Mouse (Mus musculus): ENCODE data around the gene Setd2. TPM values are rescaled to one million over a fixed set of nuclear protein-coding genes. Genes with fewer than 3 reads are reported as not detected.

The Setd2 gene
- total and polyA plus RNA-seq, 3 experiments: 28.2 to 105 (median 59.2) TPM

DNA sequence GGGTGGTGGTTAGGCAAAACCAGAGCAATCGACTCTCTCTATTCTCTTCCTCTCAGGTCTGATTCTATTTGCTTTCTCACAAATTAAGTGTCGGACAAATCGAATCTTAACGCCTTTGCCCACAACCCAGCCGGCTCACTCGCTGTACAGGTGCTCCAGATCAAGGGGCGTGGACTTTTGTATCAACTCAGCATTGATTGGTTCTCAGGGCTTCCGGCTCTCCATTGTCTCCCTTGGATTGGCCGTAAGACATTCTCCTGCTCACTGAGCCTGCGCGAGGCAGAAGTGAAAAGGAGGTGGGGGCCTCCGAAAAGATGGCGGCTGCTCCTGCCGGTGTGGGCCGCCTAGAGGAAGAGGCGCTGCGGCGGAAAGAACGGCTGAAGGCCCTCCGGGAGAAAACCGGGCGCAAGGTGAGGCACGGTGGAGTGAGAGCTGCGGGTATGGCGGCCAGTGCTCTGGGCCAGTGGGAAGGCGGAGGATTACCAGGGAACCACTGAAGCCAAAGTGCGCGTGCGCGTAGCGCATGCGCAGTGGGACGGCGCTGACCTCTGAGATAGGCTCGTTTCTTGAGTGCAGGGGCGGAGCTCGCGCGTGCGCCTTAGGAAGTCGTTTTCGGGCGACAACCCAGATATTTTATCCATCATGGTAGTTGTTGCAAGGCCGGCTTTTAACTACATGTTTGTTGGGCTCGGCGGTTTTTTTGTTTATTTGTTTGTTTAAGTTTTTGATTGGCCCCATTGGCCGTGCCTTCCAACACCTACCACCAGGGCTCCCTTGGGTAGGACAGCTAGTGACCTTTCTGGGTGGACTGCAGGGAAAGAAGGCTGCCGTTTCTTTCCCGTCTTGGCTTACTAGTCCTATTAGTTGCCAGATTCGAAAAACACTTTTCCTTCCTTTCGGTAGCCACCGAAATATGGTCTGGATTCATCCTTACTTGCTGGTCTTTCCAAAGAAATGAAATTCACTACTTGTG, 124.1 kb downstream of the Setd2 start, which contains the start of gene Ccdc12:
Ccdc12 (plus strand) TSS at position 255 of the 973 bp plus-strand sequence.
- TF ChIP-seq MYB (IDR thresholded peaks at IDR 0.05; ENCODE audit: low read depth, low read length): no peak
- TF ChIP-seq HCFC1 (IDR thresholded peaks at IDR 0.05; ENCODE audit: low read depth, low read length): peak; percentile 84
- no peak for TF ChIP-seq JUND (IDR thresholded peaks at IDR 0.05; ENCODE audit: low read depth, low read length)
- no peak for TF ChIP-seq TAL1 (IDR thresholded peaks at IDR 0.05; ENCODE audit: low read length)
- TF ChIP-seq ETS1 (IDR thresholded peaks at IDR 0.05; ENCODE audit: low read depth, low read length): peak; percentile 35; the same call in 1 of the 2 replicates
- no peak for TF ChIP-seq CHD2 (IDR thresholded peaks at IDR 0.05; ENCODE audit: low read length)
- TF ChIP-seq POLR2A (IDR thresholded peaks at IDR 0.05; ENCODE audit: control insufficient read depth in 1 of 2, insufficient read depth in 1 of 2, low read depth in 1 of 2, low read length in 2 of 2, poor library complexity in 1 of 2): peak; percentile 96 to 98
- TF ChIP-seq EP300 (IDR thresholded peaks at IDR 0.05; ENCODE audit: low read depth in 1 of 2, low read length in 2 of 2): no peak; a peak in 1 of 4 replicates
- TF ChIP-seq MXI1 (IDR thresholded peaks at IDR 0.05; ENCODE audit: low read depth, low read length): peak; percentile 74
- no peak for TF ChIP-seq GATA1 (IDR thresholded peaks at IDR 0.05; ENCODE audit: low read depth, low read length)
- peak; percentile 91 for TF ChIP-seq MAZ (IDR thresholded peaks at IDR 0.05; ENCODE audit: low read depth, low read length)
- no peak for TF ChIP-seq MAFK (IDR thresholded peaks at IDR 0.05; ENCODE audit: borderline replicate concordance, low read depth, low read length)
- TF ChIP-seq TCF12 (IDR thresholded peaks at IDR 0.05; ENCODE audit: low read depth, low read length): peak; percentile 50
- peak; percentile 85 for TF ChIP-seq TBP (IDR thresholded peaks at IDR 0.05; ENCODE audit: low read depth, low read length)
- no peak for TF ChIP-seq USF2 (IDR thresholded peaks at IDR 0.05; ENCODE audit: borderline replicate concordance in 1 of 2, insufficient read depth in 1 of 2, low read depth in 1 of 2, low read length in 2 of 2)
- peak; percentile 66; the same call in 1 of the 2 replicates for TF ChIP-seq KAT2A (conservative IDR thresholded peaks at IDR 0.05; ENCODE audit: low read depth, low read length)
- no peak for TF ChIP-seq ZNF384 (IDR thresholded peaks at IDR 0.05; ENCODE audit: low read depth, low read length)
- peak; percentile 96 for TF ChIP-seq NELFE (IDR thresholded peaks at IDR 0.05; ENCODE audit: low read depth, low read length)
- no peak for TF ChIP-seq CHD1 (IDR thresholded peaks at IDR 0.05; ENCODE audit: low read depth, low read length)
- TF ChIP-seq NRF1 (IDR thresholded peaks at IDR 0.05; ENCODE audit: insufficient read depth, low read depth, low read length, poor library complexity, severe bottlenecking): peak; percentile 83
- peak; percentile 83 for TF ChIP-seq SIN3A (IDR thresholded peaks at IDR 0.05; ENCODE audit: low read length)
- TF ChIP-seq MYC (IDR thresholded peaks at IDR 0.05; ENCODE audit: low read depth, low read length): peak; percentile 58
- TF ChIP-seq RCOR1 (IDR thresholded peaks at IDR 0.05; ENCODE audit: low read depth, low read length): 0 out of 2 replicates have a peak, but pooled peaks have one; percentile 37
- TF ChIP-seq SMC3 (IDR thresholded peaks at IDR 0.05; ENCODE audit: low read depth, low read length): no peak
- peak; percentile 91 for TF ChIP-seq ZMIZ1 (IDR thresholded peaks at IDR 0.05; ENCODE audit: low read depth, low read length)
- peak; percentile 93 for TF ChIP-seq ELF1 (IDR thresholded peaks at IDR 0.05; ENCODE audit: low read depth, low read length)
- TF ChIP-seq POLR2AphosphoS5 (IDR thresholded peaks at IDR 0.05; ENCODE audit: borderline replicate concordance, low read depth, low read length): no peak
- no peak for TF ChIP-seq CTCF (IDR thresholded peaks at IDR 0.05 in 2 of 3, conservative IDR thresholded peaks at IDR 0.05 in 1 of 3; ENCODE audit: control insufficient read depth in 1 of 3, insufficient read depth in 1 of 3, low read depth in 2 of 3, low read length in 3 of 3, poor library complexity in 1 of 3, severe bottlenecking in 1 of 3)
- peak; percentile 76; the same call in 1 of the 2 replicates for TF ChIP-seq POLR2AphosphoS2 (IDR thresholded peaks at IDR 0.05; ENCODE audit: low read length)
- TF ChIP-seq MAX (IDR thresholded peaks at IDR 0.05; ENCODE audit: low read length): peak; percentile 70
- TF ChIP-seq USF1 (IDR thresholded peaks at IDR 0.05; ENCODE audit: low read depth, low read length): peak; percentile 32; the same call in 1 of the 2 replicates
- no peak for TF ChIP-seq UBTF (IDR thresholded peaks at IDR 0.05; ENCODE audit: borderline replicate concordance, insufficient read depth, low read depth, low read length)
- peaks cover 4 to 26% of the 10 kb centered on the region in 2 experiments for H3K4me1 ChIP-seq (ENCODE audit: control insufficient read depth in 1 of 2, insufficient read depth in 2 of 2, low read length in 2 of 2)
- peak; percentile 99 for DNase-seq (ENCODE audit: low read depth, low spot score)

More for the DNA sequence above, 124.1 kb downstream of the Setd2 start, which contains the start of gene Ccdc12:
- H3K27me3 ChIP-seq (ENCODE audit: control insufficient read depth in 1 of 2, insufficient read depth in 2 of 2, low read length in 2 of 2): no peaks in the 10 kb centered on the region
- H3K27ac ChIP-seq (ENCODE audit: control insufficient read depth, low read depth, low read length): peak within 1 kb of the TSS; percentile 91
- H3K36me3 ChIP-seq (ENCODE audit: control insufficient read depth in 1 of 2, insufficient read depth in 2 of 2, low read length in 2 of 2): peaks cover 0 to 11% of the 10 kb centered on the region in 2 experiments; a peak in 2 of 4 replicates
- H3K9me3 ChIP-seq (replicated peaks; ENCODE audit: insufficient read depth, low read length): no peaks in the 10 kb centered on the region
- H3K9ac ChIP-seq (ENCODE audit: control insufficient read depth, low read depth, low read length, poor library complexity, severe bottlenecking): peak within 1 kb of the TSS; percentile 92
- peaks cover 37% of the 10 kb centered on the region for H3K79me2 ChIP-seq (ENCODE audit: control insufficient read depth, insufficient read depth, low read length, poor library complexity)
- peak within 1 kb of the TSS; percentile 84 to 91 for H3K4me3 ChIP-seq (ENCODE audit: control insufficient read depth in 1 of 2, insufficient read depth in 1 of 2, low read depth in 2 of 2, low read length in 2 of 2)

Measured in MEL (cell line).